Mouse (Mus musculus): Measurements from ENCODE around the gene Dazl. TPM values are rescaled to one million over a fixed set of nuclear protein-coding genes. Genes with fewer than 3 reads are reported as not detected.

Dazl gene
- not detected in 2 replicates for polyA plus RNA-seq (2016; fragmentation: Nextera tagmentation; extraction: Ambion mirVana)

- peak within 1 kb of the TSS; percentile 85 for H3K27ac ChIP-seq
- peaks cover 6% of the 10 kb centered on the region for H3K36me3 ChIP-seq
- no peak for DNase-seq (ENCODE audit: low spot score)
- WGBS: 91% methylated on average over 43 of the region's 43 CpGs
- H3K27me3 ChIP-seq (ENCODE audit: insufficient read depth, poor library complexity, severe bottlenecking): no peaks in the 10 kb centered on the region
- H3K9me3 ChIP-seq: peaks cover 16% of the 10 kb centered on the region
- H3K4me3 ChIP-seq: peak within 1 kb of the TSS; percentile 51
- peaks cover 5% of the 10 kb centered on the region; the same call in 1 of the 2 replicates for H3K4me1 ChIP-seq (replicated peaks)
These were observed at the start of gene Dazl for GRCm38 (mm10) chr17:50293241-50293731. Dazl (minus strand) TSS chr17:50293636.

DNA sequence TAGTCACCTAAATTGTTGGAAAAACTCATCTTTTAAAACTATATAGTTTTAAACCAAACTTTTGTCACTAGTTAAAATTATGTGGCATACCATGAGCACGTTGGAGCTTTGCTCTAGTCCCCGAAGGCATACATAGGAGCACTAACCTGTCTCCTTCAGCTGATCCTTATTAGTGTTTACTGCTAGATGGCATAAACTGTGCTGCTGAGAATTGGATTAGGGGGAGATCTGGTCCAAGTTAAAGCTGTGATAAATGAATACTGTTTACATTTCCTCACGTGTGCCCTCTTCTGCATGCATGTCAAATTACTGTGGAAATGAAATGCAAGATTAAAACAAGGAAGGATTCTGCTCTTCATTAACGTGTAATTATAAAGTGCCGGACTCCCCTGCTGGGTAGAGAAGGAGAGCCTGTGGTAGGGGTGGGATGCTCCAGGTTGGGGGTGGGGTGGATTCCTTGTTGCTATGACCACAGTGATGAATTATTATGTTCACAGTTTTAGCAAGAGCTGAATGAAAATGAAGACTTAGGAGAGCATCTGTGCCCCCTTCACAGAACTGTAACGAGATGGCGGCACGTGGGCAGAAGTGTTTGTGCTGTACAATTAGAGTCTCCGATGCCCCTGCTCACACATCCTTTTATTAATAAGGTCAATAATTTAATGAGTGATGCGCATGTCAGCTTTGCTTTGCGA lies 48.6 kb upstream of the Dazl start:
- DNase-seq (ENCODE audit: low spot score): no peak
- no peak overlapping the region for H3K4me3 ChIP-seq
- H3K4me1 ChIP-seq (replicated peaks): no peaks in the 10 kb centered on the region
- no peaks in the 10 kb centered on the region for H3K36me3 ChIP-seq
- no peaks in the 10 kb centered on the region for H3K27me3 ChIP-seq (ENCODE audit: insufficient read depth, poor library complexity, severe bottlenecking)
- no peaks in the 10 kb centered on the region for H3K9me3 ChIP-seq
- H3K27ac ChIP-seq: no peak overlapping the region
- WGBS: 83% methylated on average over 11 of the region's 11 CpGs

DNA sequence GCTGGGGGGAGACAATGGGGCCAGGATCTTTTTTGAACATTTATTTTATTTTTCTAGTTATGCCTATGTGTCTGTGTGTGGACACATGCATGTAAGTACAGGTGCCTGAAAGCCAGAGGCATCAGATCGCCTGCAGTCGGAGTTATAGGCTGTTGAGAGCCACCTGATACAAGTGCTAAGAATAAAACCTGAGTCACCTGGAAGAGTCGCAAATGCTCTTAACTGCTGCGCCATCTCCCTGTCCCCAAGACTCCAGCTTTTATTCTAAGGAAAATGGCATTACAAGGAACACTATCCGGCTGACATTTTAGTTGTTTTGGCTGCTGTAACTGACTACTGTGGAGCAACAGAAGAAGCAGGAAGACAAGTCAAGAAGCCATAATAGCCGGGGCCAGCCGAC lies 45.5 kb upstream of the Dazl start:
- 93% methylated on average over 7 of the region's 7 CpGs for WGBS
- no peaks in the 10 kb centered on the region for H3K27me3 ChIP-seq (ENCODE audit: insufficient read depth, poor library complexity, severe bottlenecking)

GRCm38 (mm10) chr17:50335776-50336175 lies 42.3 kb upstream of the Dazl start:
- Histone ChIP-seq H3K27me3 (ENCODE audit: insufficient read depth, poor library complexity, severe bottlenecking) (no peaks in the 10 kb centered on the region), H3K27ac (no peak overlapping the region), H3K4me3 (no peak overlapping the region), H3K4me1 (replicated peaks) (no peaks in the 10 kb centered on the region), H3K36me3 (no peaks in the 10 kb centered on the region), H3K9me3 (no peaks in the 10 kb centered on the region)
- no peak for DNase-seq (ENCODE audit: low spot score)
- 88% methylated on average over 2 of the region's 2 CpGs for WGBS

More for the DNA sequence above, 45.5 kb upstream of the Dazl start:
- Histone ChIP-seq H3K4me1 (replicated peaks) (no peaks in the 10 kb centered on the region), H3K4me3 (no peak overlapping the region), H3K9me3 (no peaks in the 10 kb centered on the region), H3K36me3 (no peaks in the 10 kb centered on the region), H3K27ac (no peak overlapping the region)
- DNase-seq (ENCODE audit: low spot score): no peak

- 87% methylated on average over 5 of the region's 5 CpGs for WGBS
- no peaks in the 10 kb centered on the region for H3K9me3 ChIP-seq
- H3K27ac ChIP-seq: no peak overlapping the region
- H3K4me3 ChIP-seq: no peak overlapping the region
- H3K4me1 ChIP-seq (replicated peaks): no peaks in the 10 kb centered on the region
- no peak for DNase-seq (ENCODE audit: low spot score)
- H3K27me3 ChIP-seq (ENCODE audit: insufficient read depth, poor library complexity, severe bottlenecking): no peaks in the 10 kb centered on the region
- no peaks in the 10 kb centered on the region for H3K36me3 ChIP-seq
These were observed 41.3 kb upstream of the Dazl start for GRCm38 (mm10) chr17:50334694-50335093.

DNA sequence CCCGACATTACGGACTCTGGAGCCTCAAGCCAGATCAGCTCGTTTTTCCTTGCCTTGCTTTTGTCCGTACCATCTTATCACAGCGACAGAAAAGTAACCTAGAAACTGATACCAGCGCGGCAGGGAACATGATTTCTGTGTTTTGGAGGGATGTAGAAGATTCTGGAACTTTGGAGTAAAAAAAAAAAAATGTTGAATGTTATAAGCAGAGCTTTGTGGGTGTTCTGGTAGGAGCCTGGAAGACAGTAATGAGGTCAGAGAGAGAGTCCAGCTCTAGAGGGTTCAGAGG lies 38.5 kb upstream of the Dazl start:
- no peak for DNase-seq (ENCODE audit: low spot score)
- Histone ChIP-seq H3K27ac (no peak overlapping the region; the same call in 1 of the 2 replicates), H3K4me1 (replicated peaks) (no peaks in the 10 kb centered on the region), H3K4me3 (no peak overlapping the region), H3K9me3 (no peaks in the 10 kb centered on the region), H3K36me3 (no peaks in the 10 kb centered on the region), H3K27me3 (ENCODE audit: insufficient read depth, poor library complexity, severe bottlenecking) (no peaks in the 10 kb centered on the region)
- WGBS: 88% methylated on average over 7 of the region's 7 CpGs

DNA sequence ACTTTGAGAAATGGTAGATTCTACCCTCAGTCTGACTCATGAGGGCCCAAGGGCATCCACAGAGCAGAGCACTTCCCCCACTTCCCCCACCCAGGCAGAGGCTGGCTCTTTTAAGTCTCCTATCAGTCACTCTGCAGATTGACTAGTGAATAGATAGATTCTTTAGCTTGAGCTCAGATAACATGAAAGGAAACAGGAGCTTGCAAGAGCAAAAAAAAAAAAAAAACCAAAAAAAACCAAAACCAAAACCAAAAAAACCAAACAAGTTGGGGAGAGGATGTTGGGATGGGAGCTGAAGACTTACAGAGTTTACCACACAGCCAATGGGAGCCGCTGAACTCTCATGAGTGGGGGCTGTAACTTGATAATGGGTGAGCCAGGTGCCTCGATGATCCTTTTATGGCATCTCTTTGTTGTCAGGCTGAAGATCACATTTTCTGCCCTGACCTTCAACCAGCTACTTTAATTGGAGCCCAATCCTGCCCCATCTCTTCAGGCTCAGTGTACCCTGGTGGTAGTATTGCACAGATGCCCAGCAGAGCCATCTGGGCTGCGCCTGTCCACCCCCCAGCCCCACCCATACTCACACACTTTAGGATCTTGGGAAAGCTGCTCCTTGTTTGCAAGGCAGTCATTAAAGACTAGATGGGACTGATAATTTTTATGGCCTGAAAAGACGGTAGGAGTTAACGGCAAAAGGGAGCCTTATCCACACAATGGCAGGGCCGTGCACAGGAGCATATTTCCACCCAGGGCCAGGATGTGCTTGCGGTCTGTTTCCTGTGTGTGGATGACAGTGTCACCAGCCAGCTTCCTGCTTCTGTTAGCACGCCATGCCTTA lies 38.0 kb upstream of the Dazl start:
- WGBS: 82% methylated on average over 8 of the region's 8 CpGs
- Histone ChIP-seq H3K4me3 (no peak overlapping the region), H3K4me1 (replicated peaks) (no peaks in the 10 kb centered on the region), H3K36me3 (no peaks in the 10 kb centered on the region), H3K9me3 (no peaks in the 10 kb centered on the region), H3K27me3 (ENCODE audit: insufficient read depth, poor library complexity, severe bottlenecking) (no peaks in the 10 kb centered on the region), H3K27ac (no peak overlapping the region; the same call in 1 of the 2 replicates)
- no peak for DNase-seq (ENCODE audit: low spot score)

DNA sequence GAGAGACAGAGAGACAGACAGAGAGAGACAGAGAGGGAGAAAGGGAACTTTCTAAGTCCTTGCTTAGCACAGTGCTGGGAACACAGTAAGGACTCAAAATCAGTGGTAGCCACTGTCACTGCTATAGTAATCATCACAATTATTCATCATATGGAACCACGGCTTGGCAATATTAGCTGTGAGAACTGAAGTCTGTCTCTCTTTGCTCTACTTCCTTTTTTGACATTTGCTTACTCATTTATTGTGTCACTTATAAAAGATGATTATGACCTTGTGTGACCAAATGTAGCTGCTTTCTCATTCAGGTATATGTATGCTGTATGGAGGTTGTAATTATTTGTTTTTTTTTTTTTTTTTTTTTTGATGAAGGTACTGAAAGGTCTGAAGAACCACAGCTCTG lies 36.8 kb upstream of the Dazl start:
- H3K9me3 ChIP-seq: no peaks in the 10 kb centered on the region
- 90% methylated on average over 1 of the region's 1 CpGs for WGBS
- DNase-seq (ENCODE audit: low spot score): no peak
- H3K36me3 ChIP-seq: no peaks in the 10 kb centered on the region
- no peaks in the 10 kb centered on the region for H3K27me3 ChIP-seq (ENCODE audit: insufficient read depth, poor library complexity, severe bottlenecking)
- H3K4me1 ChIP-seq (replicated peaks): no peaks in the 10 kb centered on the region
- no peak overlapping the region for H3K4me3 ChIP-seq
- H3K27ac ChIP-seq: no peak overlapping the region

GRCm38 (mm10) chr17:50324658-50325057 lies 31.2 kb upstream of the Dazl start:
- no peak overlapping the region for H3K4me3 ChIP-seq
- no peaks in the 10 kb centered on the region for H3K9me3 ChIP-seq
- no peaks in the 10 kb centered on the region for H3K4me1 ChIP-seq (replicated peaks)
- no peak overlapping the region for H3K27ac ChIP-seq
- no peak for DNase-seq (ENCODE audit: low spot score)
- no peaks in the 10 kb centered on the region for H3K27me3 ChIP-seq (ENCODE audit: insufficient read depth, poor library complexity, severe bottlenecking)
- 84% methylated on average over 4 of the region's 4 CpGs for WGBS
- H3K36me3 ChIP-seq: no peaks in the 10 kb centered on the region

GRCm38 (mm10) chr17:50318810-50319209 lies 25.4 kb upstream of the Dazl start:
- DNase-seq (ENCODE audit: low spot score): no peak
- Histone ChIP-seq H3K27ac (no peak overlapping the region), H3K36me3 (no peaks in the 10 kb centered on the region), H3K27me3 (ENCODE audit: insufficient read depth, poor library complexity, severe bottlenecking) (no peaks in the 10 kb centered on the region), H3K4me1 (replicated peaks) (0 out of 2 replicates have a peak, but pooled peaks cover 5% of the 10 kb centered on the region), H3K9me3 (no peaks in the 10 kb centered on the region), H3K4me3 (no peak overlapping the region)

- no peak overlapping the region for H3K27ac ChIP-seq
- H3K4me1 ChIP-seq (replicated peaks): 0 out of 2 replicates have a peak, but pooled peaks cover 5% of the 10 kb centered on the region
- no peak for DNase-seq (ENCODE audit: low spot score)
- H3K4me3 ChIP-seq: no peak overlapping the region
- no peaks in the 10 kb centered on the region for H3K27me3 ChIP-seq (ENCODE audit: insufficient read depth, poor library complexity, severe bottlenecking)
- no peaks in the 10 kb centered on the region for H3K36me3 ChIP-seq
- no peaks in the 10 kb centered on the region for H3K9me3 ChIP-seq
- 55% methylated on average over 11 of the region's 11 CpGs for whole genome bisulfite sequencing
These were observed 23.0 kb upstream of the Dazl start for GRCm38 (mm10) chr17:50316216-50317150.

DNA sequence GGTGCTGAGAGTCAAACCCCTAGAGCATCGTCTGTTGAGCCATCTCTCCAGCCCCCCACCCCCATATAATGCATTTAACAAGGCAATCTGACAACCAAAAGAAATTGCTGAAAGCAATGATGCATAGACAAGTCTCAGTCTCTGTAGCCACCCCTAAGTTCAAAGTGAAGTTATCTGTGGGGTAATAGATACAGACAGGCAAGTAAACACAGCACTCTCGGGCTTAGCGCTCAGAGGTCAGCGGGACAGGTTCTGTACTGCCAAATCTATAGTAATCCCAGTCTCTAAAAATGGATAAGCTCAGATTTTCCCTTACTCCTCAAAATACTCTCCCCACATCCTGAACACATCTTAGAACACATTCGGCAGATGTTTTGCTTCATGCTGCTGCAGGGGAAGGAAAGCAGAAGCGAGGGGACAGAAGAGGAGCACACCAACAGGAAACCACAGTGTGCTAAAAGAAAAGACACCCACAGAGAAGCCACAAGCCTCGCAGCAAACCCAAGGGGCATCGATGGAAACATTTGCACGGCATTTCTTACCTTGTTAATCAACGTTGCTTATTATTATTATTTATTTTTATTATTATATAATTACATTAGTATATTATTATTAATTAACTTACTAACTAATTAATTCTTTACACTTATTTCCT lies 16.8 kb upstream of the Dazl start:
- 73% methylated on average over 10 of the region's 10 CpGs for WGBS
- no peaks in the 10 kb centered on the region for H3K27me3 ChIP-seq (ENCODE audit: insufficient read depth, poor library complexity, severe bottlenecking)
- no peaks in the 10 kb centered on the region for H3K9me3 ChIP-seq
- H3K4me3 ChIP-seq: no peak overlapping the region
- DNase-seq (ENCODE audit: low spot score): no peak
- no peak overlapping the region for H3K27ac ChIP-seq
- H3K36me3 ChIP-seq: no peaks in the 10 kb centered on the region
- peaks cover 11% of the 10 kb centered on the region; the same call in 1 of the 2 replicates for H3K4me1 ChIP-seq (replicated peaks)

All from hindbrain, embryonic 10.5 days (tissue).